Mouse (Mus musculus) forebrain, embryonic 11.5 days (tissue): ENCODE results near the gene Nop9. TPM values are rescaled to one million over a fixed set of nuclear protein-coding genes. Genes with fewer than 3 reads are reported as not detected.

Experiments used
- ATAC-seq: fragments of 200-750 bp; cut with Nextera tagmentation; replicated peaks from 2 replicates; pipeline ENCODE4 v1.8.0; 2017; ENCODE audit warnings: moderate TSS enrichment; ENCODE audit not compliant: low FRiP score
- DNase-seq: peaks from one replicate; pipeline ENCODE4 v3.0.0-alpha.2; 2017; ENCODE audit warnings: low spot score
- H3K27ac ChIP-seq: fragments of 300-500 bp; sonication (generic); 2 replicates; pipeline ENCODE4 v1.5.1; 2014; ENCODE audit warnings: low read depth, low read length
- H3K27me3 ChIP-seq: fragments of 300-500 bp; sonication (generic); 2 replicates; pipeline ENCODE4 v1.6.1; 2014; ENCODE audit warnings: mild to moderate bottlenecking, low read length, mixed read lengths; ENCODE audit not compliant: control insufficient read depth, insufficient read depth
- H3K36me3 ChIP-seq: fragments of 300-500 bp; sonication (generic); 2 replicates; pipeline ENCODE4 v1.6.1; 2014; ENCODE audit warnings: mild to moderate bottlenecking, low read length, moderate library complexity, mixed read lengths; ENCODE audit not compliant: control insufficient read depth, insufficient read depth
- H3K4me1 ChIP-seq: fragments of 300-500 bp; sonication (generic); replicated peaks from 2 replicates; pipeline ENCODE4 v1.6.1; 2014; ENCODE audit warnings: low read length, mixed read lengths; ENCODE audit not compliant: control insufficient read depth, insufficient read depth
- H3K4me2 ChIP-seq: fragments of 300-500 bp; sonication (generic); 2 replicates; pipeline ENCODE4 v1.6.1; 2014; ENCODE audit warnings: low read depth, mild to moderate bottlenecking, low read length, moderate library complexity, mixed read lengths; ENCODE audit not compliant: severe bottlenecking
- H3K4me3 ChIP-seq: fragments of 300-500 bp; sonication (generic); 2 replicates; pipeline ENCODE4 v1.5.1; 2014; ENCODE audit warnings: low read depth, low read length
- H3K9ac ChIP-seq: fragments of 300-500 bp; sonication (generic); 2 replicates; pipeline ENCODE4 v1.6.1; 2014; ENCODE audit warnings: low read length
- H3K9me3 ChIP-seq: fragments of 300-500 bp; sonication (generic); 2 replicates; pipeline ENCODE4 v1.6.1; 2016; ENCODE audit warnings: low read length, mixed read lengths; ENCODE audit not compliant: control insufficient read depth
- WGBS: fragments of 180-500 bp; shearing (Covaris S2); extraction: QIAGEN DNeasy Blood & Tissue Kit; methylation state at CpG from one replicate; pipeline ENCODE4 v1.1.7; 2014; 5-methylcytosine and 5-hydroxymethylcytosine counted together
- polyA plus RNA-seq: library from polyadenylated mRNA; unstranded; fragments of >200 nt; fragmentation: Nextera tagmentation; extraction: Ambion mirVana; gene quantifications from 2 replicates; pipeline ENCODE4 v1.2.1, GENCODE M21; 2014

The Nop9 gene
- polyA plus RNA-seq, result 54.2 and 57.4 TPM in 2 replicates

- Histone ChIP-seq H3K4me3 (peak within 1 kb of the TSS; percentile 92), H3K27me3 (no peaks in the 10 kb centered on the region), H3K9ac (peak within 1 kb of the TSS; percentile 85), H3K9me3 (no peaks in the 10 kb centered on the region), H3K27ac (no peak within 1 kb of the TSS), H3K4me1 (peaks cover 9% of the 10 kb centered on the region; the same call in 1 of the 2 replicates), H3K4me2 (peak within 1 kb of the TSS; percentile 96), H3K36me3 (peaks cover 2% of the 10 kb centered on the region; the same call in 1 of the 2 replicates)
- WGBS, result 2% methylated on average over 47 of the region's 48 CpGs
- peak; percentile 88 for ATAC-seq
- DNase-seq, result peak; percentile 96
Measured at GRCm38 (mm10) chr14:55745180-55745860, at the start of gene Nop9, which contains the start of gene Dhrs1. Gene Nop9, plus strand, starts transcription at chr14:55745693. Gene Dhrs1, minus strand, starts transcription at chr14:55745690.

GRCm38 (mm10) chr14:55697226-55697625, 48.3 kb upstream of the Nop9 start:
- Histone ChIP-seq H3K4me3 (no peak overlapping the region), H3K27me3 (no peaks in the 10 kb centered on the region), H3K9me3 (no peaks in the 10 kb centered on the region; the same call in 1 of the 2 replicates), H3K9ac (no peak overlapping the region), H3K27ac (no peak overlapping the region), H3K4me2 (no peak overlapping the region), H3K4me1 (no peaks in the 10 kb centered on the region), H3K36me3 (no peaks in the 10 kb centered on the region)
- ATAC-seq, result no peak
- DNase-seq, result no peak
- 81% methylated on average over 4 of the region's 4 CpGs for WGBS

- 54% methylated on average over 9 of the region's 9 CpGs for WGBS
- ATAC-seq, result no peak
Measured at GRCm38 (mm10) chr14:55701131-55701530, 44.4 kb upstream of the Nop9 start.

GRCm38 (mm10) chr14:55702761-55703160, 42.7 kb upstream of the Nop9 start:
- H3K36me3 ChIP-seq, result no peaks in the 10 kb centered on the region
- no peak overlapping the region for H3K4me3 ChIP-seq
- H3K27ac ChIP-seq, result no peak overlapping the region
- no peaks in the 10 kb centered on the region for H3K27me3 ChIP-seq
- no peaks in the 10 kb centered on the region for H3K4me1 ChIP-seq
- H3K4me2 ChIP-seq, result no peak overlapping the region
- H3K9me3 ChIP-seq, result no peaks in the 10 kb centered on the region
- 79% methylated on average over 6 of the region's 6 CpGs for WGBS
- DNase-seq (no peak), ATAC-seq (no peak)
- H3K9ac ChIP-seq, result no peak overlapping the region

More at GRCm38 (mm10) chr14:55701131-55701530, 44.4 kb upstream of the Nop9 start:
- no peak for DNase-seq
- Histone ChIP-seq H3K27ac (no peak overlapping the region), H3K27me3 (no peaks in the 10 kb centered on the region), H3K4me1 (no peaks in the 10 kb centered on the region), H3K9ac (no peak overlapping the region), H3K36me3 (no peaks in the 10 kb centered on the region), H3K9me3 (no peaks in the 10 kb centered on the region), H3K4me2 (no peak overlapping the region), H3K4me3 (no peak overlapping the region)

GRCm38 (mm10) chr14:55706051-55706600, 39.4 kb upstream of the Nop9 start:
- Histone ChIP-seq H3K9me3 (no peaks in the 10 kb centered on the region), H3K27me3 (no peaks in the 10 kb centered on the region), H3K27ac (no peak overlapping the region), H3K4me2 (no peak overlapping the region), H3K36me3 (no peaks in the 10 kb centered on the region), H3K4me3 (no peak overlapping the region), H3K9ac (no peak overlapping the region), H3K4me1 (no peaks in the 10 kb centered on the region)
- ATAC-seq (no peak), DNase-seq (no peak)
- WGBS, result 92% methylated on average over 8 of the region's 8 CpGs

GRCm38 (mm10) chr14:55707397-55707796, 38.1 kb upstream of the Nop9 start:
- Histone ChIP-seq H3K27me3 (no peaks in the 10 kb centered on the region; the same call in 1 of the 2 replicates), H3K36me3 (no peaks in the 10 kb centered on the region), H3K4me3 (no peak overlapping the region), H3K4me1 (no peaks in the 10 kb centered on the region), H3K9ac (no peak overlapping the region), H3K9me3 (no peaks in the 10 kb centered on the region), H3K4me2 (no peak overlapping the region), H3K27ac (no peak overlapping the region)
- no peak for DNase-seq
- 84% methylated on average over 5 of the region's 5 CpGs for WGBS
- no peak for ATAC-seq

- WGBS, result 91% methylated on average over 4 of the region's 4 CpGs
- Histone ChIP-seq H3K9ac (no peak overlapping the region), H3K4me1 (peaks cover 3% of the 10 kb centered on the region; the same call in 1 of the 2 replicates), H3K4me2 (no peak overlapping the region), H3K27ac (no peak overlapping the region), H3K9me3 (no peaks in the 10 kb centered on the region), H3K27me3 (no peaks in the 10 kb centered on the region; the same call in 1 of the 2 replicates), H3K4me3 (no peak overlapping the region), H3K36me3 (no peaks in the 10 kb centered on the region)
- no peak for ATAC-seq
- DNase-seq, result no peak
Measured at GRCm38 (mm10) chr14:55709509-55709908, 36.0 kb upstream of the Nop9 start.

GRCm38 (mm10) chr14:55711786-55712185, 33.7 kb upstream of the Nop9 start:
- Histone ChIP-seq H3K9me3 (no peaks in the 10 kb centered on the region), H3K4me2 (no peak overlapping the region), H3K9ac (no peak overlapping the region), H3K4me3 (no peak overlapping the region), H3K36me3 (no peaks in the 10 kb centered on the region), H3K27me3 (no peaks in the 10 kb centered on the region; the same call in 1 of the 2 replicates), H3K4me1 (peaks cover 3% of the 10 kb centered on the region; the same call in 1 of the 2 replicates), H3K27ac (no peak overlapping the region)
- ATAC-seq, result no peak
- DNase-seq, result no peak
- WGBS, result 82% methylated on average over 7 of the region's 7 CpGs
